Mouse (Mus musculus) C2C12 (cell line): ENCODE data around the gene Tsen34. TPM values are rescaled to one million over a fixed set of nuclear protein-coding genes. Genes with fewer than 3 reads are reported as not detected.

Experiments
- H3K27me3 ChIP-seq: one replicate; pipeline ENCODE4 v1.6.1; 2011; ENCODE audit not compliant: control insufficient read depth, insufficient read depth, insufficient read length
- H3K36me3 ChIP-seq: one replicate; pipeline ENCODE4 v1.6.1; 2011; ENCODE audit not compliant: control insufficient read depth, insufficient read depth
- H3K4me3 ChIP-seq: one replicate; pipeline ENCODE4 v1.5.1; 2011; ENCODE audit warnings: mild to moderate bottlenecking, control low read depth; ENCODE audit not compliant: poor library complexity, insufficient read depth, severe bottlenecking
- H3K79me2 ChIP-seq: one replicate; pipeline ENCODE4 v1.6.1; 2011; ENCODE audit not compliant: control insufficient read depth, insufficient read depth
- H3K79me3 ChIP-seq: one replicate; pipeline ENCODE4 v1.6.1; 2011; ENCODE audit warnings: low read depth, control low read depth
- H3ac ChIP-seq: one replicate; pipeline ENCODE3; 2011; ENCODE audit warnings: low read depth; ENCODE audit not compliant: control insufficient read depth, insufficient read length
- CEBPB ChIP-seq: IDR thresholded peaks from one replicate; pipeline ENCODE4 v1.6.1; 2011; ENCODE audit warnings: low read depth, mild to moderate bottlenecking, control low read depth, moderate library complexity
- CTCF ChIP-seq: IDR thresholded peaks from one replicate; pipeline ENCODE4 v1.5.1; 2011; ENCODE audit not compliant: control insufficient read depth, insufficient read depth, insufficient read length
- FOSL1 ChIP-seq: IDR thresholded peaks from one replicate; pipeline ENCODE4 v1.8.0; 2011; ENCODE audit warnings: mild to moderate bottlenecking, low read length; ENCODE audit not compliant: poor library complexity, insufficient read depth, severe bottlenecking
- MAX ChIP-seq: IDR thresholded peaks from one replicate; pipeline ENCODE4 v1.6.1; 2011; ENCODE audit warnings: mild to moderate bottlenecking, control low read depth
- MYOD1 ChIP-seq: IDR thresholded peaks from one replicate; pipeline ENCODE4 v1.6.1; 2011; ENCODE audit warnings: low read depth; ENCODE audit not compliant: control insufficient read depth, insufficient read length
- MYOG ChIP-seq: IDR thresholded peaks from one replicate; pipeline ENCODE4 v1.6.1; 2011; ENCODE audit not compliant: control insufficient read depth, insufficient read length; ENCODE audit errors: extremely low read depth
- USF1 ChIP-seq: IDR thresholded peaks from one replicate; pipeline ENCODE4 v1.6.1; 2011; ENCODE audit warnings: low read depth, mild to moderate bottlenecking, control low read depth, moderate library complexity
- polyA plus RNA-seq: library from polyadenylated mRNA; unstranded; fragments of >200 nt; fragmentation: generic; extraction: Trizol; gene quantifications from one replicate; pipeline ENCODE4 v1.2.1, GENCODE M21; 2012; ENCODE audit warnings: missing spikeins

Gene Tsen34
- polyA plus RNA-seq, 1 experiment, result 215 TPM

- Histone ChIP-seq H3K4me3 (peak overlapping the region; percentile 57), H3K79me3 (peaks cover 44% of the 10 kb centered on the region), H3K79me2 (peaks cover 54% of the 10 kb centered on the region), H3ac (peak overlapping the region; percentile 100), H3K36me3 (peaks cover 9% of the 10 kb centered on the region), H3K27me3 (no peaks in the 10 kb centered on the region)
- TF ChIP-seq CEBPB, result no peak
- TF ChIP-seq MYOG, result no peak
- no peak for TF ChIP-seq CTCF
- TF ChIP-seq MYOD1, result no peak
- no peak for TF ChIP-seq USF1
- TF ChIP-seq MAX, result no peak
- TF ChIP-seq FOSL1, result no peak
Measured at GRCm38 (mm10) chr7:3645488-3646025, 47.1 kb upstream of the Tsen34 start.

GRCm38 (mm10) chr7:3646188-3646587 lies 46.5 kb upstream of the Tsen34 start:
- no peak for TF ChIP-seq MYOG
- TF ChIP-seq MYOD1, result no peak
- Histone ChIP-seq H3K36me3 (peaks cover 8% of the 10 kb centered on the region), H3ac (peak overlapping the region; percentile 100), H3K27me3 (no peaks in the 10 kb centered on the region), H3K79me3 (peaks cover 47% of the 10 kb centered on the region), H3K79me2 (peaks cover 56% of the 10 kb centered on the region), H3K4me3 (peak overlapping the region; percentile 57)

GRCm38 (mm10) chr7:3646641-3647040 lies 46.0 kb upstream of the Tsen34 start:
- H3K79me2 ChIP-seq, result peaks cover 56% of the 10 kb centered on the region
- peaks cover 47% of the 10 kb centered on the region for H3K79me3 ChIP-seq
- peaks cover 12% of the 10 kb centered on the region for H3K36me3 ChIP-seq
- H3K4me3 ChIP-seq, result peak overlapping the region; percentile 57
- H3ac ChIP-seq, result peak overlapping the region; percentile 100
- H3K27me3 ChIP-seq, result no peaks in the 10 kb centered on the region
- TF ChIP-seq FOSL1 (no peak), CEBPB (no peak), USF1 (no peak), MYOD1 (no peak), MAX (no peak), CTCF (no peak), MYOG (no peak)

GRCm38 (mm10) chr7:3656966-3657365 lies 35.7 kb upstream of the Tsen34 start:
- peaks cover 6% of the 10 kb centered on the region for H3K79me2 ChIP-seq
- H3K27me3 ChIP-seq, result no peaks in the 10 kb centered on the region
- no peak overlapping the region for H3K4me3 ChIP-seq
- H3K36me3 ChIP-seq, result peaks cover 78% of the 10 kb centered on the region
- peaks cover 2% of the 10 kb centered on the region for H3K79me3 ChIP-seq
- TF ChIP-seq MAX (no peak), USF1 (no peak), FOSL1 (no peak), CTCF (no peak), MYOD1 (no peak), MYOG (no peak), CEBPB (no peak)
- no peak overlapping the region for H3ac ChIP-seq

- H3K79me3 ChIP-seq, result peaks cover under 1% of the 10 kb centered on the region
- H3K4me3 ChIP-seq, result no peak overlapping the region
- TF ChIP-seq MYOG, result no peak
Measured at GRCm38 (mm10) chr7:3658578-3658977, 34.1 kb upstream of the Tsen34 start.

GRCm38 (mm10) chr7:3664524-3665214 lies 28.0 kb upstream of the Tsen34 start:
- Histone ChIP-seq H3K79me2 (peaks cover 18% of the 10 kb centered on the region), H3K79me3 (peaks cover 8% of the 10 kb centered on the region), H3K4me3 (peak overlapping the region; percentile 48), H3K36me3 (peaks cover 18% of the 10 kb centered on the region), H3ac (peak overlapping the region; percentile 99), H3K27me3 (no peaks in the 10 kb centered on the region)
- TF ChIP-seq FOSL1, result no peak
- TF ChIP-seq CTCF, result no peak
- TF ChIP-seq MAX, result no peak
- no peak for TF ChIP-seq USF1
- no peak for TF ChIP-seq CEBPB
- TF ChIP-seq MYOD1, result no peak
- TF ChIP-seq MYOG, result no peak

More at GRCm38 (mm10) chr7:3658578-3658977, 34.1 kb upstream of the Tsen34 start:
- Histone ChIP-seq H3K36me3 (peaks cover 62% of the 10 kb centered on the region), H3ac (no peak overlapping the region), H3K27me3 (no peaks in the 10 kb centered on the region), H3K79me2 (peaks cover 2% of the 10 kb centered on the region)
